Mouse (Mus musculus) ovary, adult 10 weeks (tissue): ENCODE data around the gene Pax7. TPM values are rescaled to one million over a fixed set of nuclear protein-coding genes. Genes with fewer than 3 reads are reported as not detected.

Experiments used
- polyA plus RNA-seq: library from polyadenylated mRNA; stranded (reverse); fragments of 350-450 nt; fragmentation: Illumina TruSeq; extraction: RNeasy Lipid Tissue Mini Kit (QIAGEN cat#74804); gene quantifications from one replicate; pipeline ENCODE4 v1.2.3, GENCODE M21; 2014

Pax7 gene
- not detected for polyA plus RNA-seq

GRCm38 (mm10) chr4:139833036-139833634 lies at the start of gene Pax7:
Pax7 (minus strand) TSS chr4:139833528.

Other genes starting within 250 kb of the Pax7 start
- gene Gm21969, start 230.3 kb downstream of the Pax7 start, polyA plus RNA-seq: not detected
- 3.0 TPM for gene Aldh4a1, start 210.7 kb downstream of the Pax7 start, polyA plus RNA-seq
- not detected for gene Tas1r2, start 180.0 kb downstream of the Pax7 start, polyA plus RNA-seq
- 1.5 TPM for gene Klhdc7a, start 134.5 kb upstream of the Pax7 start, polyA plus RNA-seq